ENCODE assay signal across 29 mouse cellular contexts in genomic region chr1:171495371-171495770, GRCm38 (mm10). TPM values are rescaled to one million over a fixed set of nuclear protein-coding genes. Genes with fewer than 3 reads are reported as not detected.
DNase-seq lines count a peak whose midpoint lies in the region; ATAC-seq and TF ChIP-seq lines count a peak whose summit lies in the region.
"Had no signal": no experiment of that assay in that cellular context is flagged by ENCODE, and none has a peak within 500 bp of the region (broad histone marks: within the 10 kb centered on the region; RNA-seq: fewer than 3 reads in every experiment).

No protein-coding gene starts in this region.

- no peaks in the 10 kb centered on the region for H3K27me3 ChIP-seq in MEL (ENCODE audit: control insufficient read depth in 1 of 2, insufficient read depth in 2 of 2, low read length in 2 of 2)
- H3K27me3 ChIP-seq: embryonic facial prominence, embryonic 12.5 days; forebrain, embryonic 13.5 days; forebrain, embryonic 15.5 days; Patski had no signal

- no peak; the same call in 1 of the 2 replicates for TF ChIP-seq RAD21 in MEL (IDR thresholded peaks at IDR 0.05; ENCODE audit: low read depth, low read length)

- no peaks in the 10 kb centered on the region for H3K4me1 ChIP-seq in MEL (ENCODE audit: control insufficient read depth in 1 of 2, insufficient read depth in 2 of 2, low read length in 2 of 2)
- H3K4me1 ChIP-seq: embryonic facial prominence, embryonic 12.5 days; forebrain, embryonic 13.5 days; forebrain, embryonic 15.5 days had no signal

- H3K79me2 ChIP-seq in MEL (ENCODE audit: control insufficient read depth, insufficient read depth, low read length, poor library complexity), result no peaks in the 10 kb centered on the region

- no peaks in the 10 kb centered on the region for H3K9me3 ChIP-seq in MEL (replicated peaks; ENCODE audit: insufficient read depth, low read length)
- H3K9me3 ChIP-seq: G1E had no signal

- no peaks in the 10 kb centered on the region for H3K36me3 ChIP-seq in MEL (ENCODE audit: control insufficient read depth in 1 of 2, insufficient read depth in 2 of 2, low read length in 2 of 2)
- H3K36me3 ChIP-seq: embryonic facial prominence, embryonic 10.5 days; embryonic facial prominence, embryonic 12.5 days; forebrain, embryonic 15.5 days; G1E had no signal

- no peak for ATAC-seq in granulocyte monocyte progenitor cell, adult 5-6 weeks (replicated peaks; ENCODE audit: poor library complexity, severe bottlenecking)
- ATAC-seq: activated CD4-positive, CD25-positive, alpha-beta regulatory T cell, adult 4 months; forebrain, embryonic 13.5 days; forebrain, embryonic 15.5 days; forebrain, postnatal 0 days; Patski had no signal

- peak; percentile 12; the same call in 1 of the 2 replicates for TF ChIP-seq CTCF in layer of hippocampus, adult 2 months (conservative IDR thresholded peaks at IDR 0.05)
- peak in 2 of 3 experiments; percentile 12 to 18; a peak in 1 of 6 replicates for TF ChIP-seq CTCF in MEL (IDR thresholded peaks at IDR 0.05 in 2 of 3, conservative IDR thresholded peaks at IDR 0.05 in 1 of 3; ENCODE audit: control insufficient read depth in 1 of 3, insufficient read depth in 1 of 3, low read depth in 2 of 3, low read length in 3 of 3, poor library complexity in 1 of 3, severe bottlenecking in 1 of 3)

- no peak overlapping the region for H3K27ac ChIP-seq in layer of hippocampus, adult 2 months
- H3K27ac ChIP-seq in MEL (ENCODE audit: control insufficient read depth, low read depth, low read length), result no peak overlapping the region
- H3K27ac ChIP-seq: embryonic facial prominence, embryonic 10.5 days; embryonic facial prominence, embryonic 12.5 days; forebrain, embryonic 13.5 days; forebrain, embryonic 15.5 days had no signal

- H3K9ac ChIP-seq in MEL (ENCODE audit: control insufficient read depth, low read depth, low read length, poor library complexity, severe bottlenecking), result no peak overlapping the region
- H3K9ac ChIP-seq: embryonic facial prominence, embryonic 12.5 days; forebrain, embryonic 13.5 days; forebrain, embryonic 15.5 days; forebrain, postnatal 0 days had no signal

- no peak for TF ChIP-seq EP300 in MEL (IDR thresholded peaks at IDR 0.05; ENCODE audit: low read depth in 1 of 2, low read length in 2 of 2)

- DNase-seq in layer of hippocampus, adult 2 months (ENCODE audit: low spot score in 2 of 2), result no peak
- no peak for DNase-seq in layer of hippocampus, postnatal 36 days
- peak; percentile 67 for DNase-seq in ES-CJ7 (ENCODE audit: low read depth, low spot score)
- peak; percentile 35 for DNase-seq in MEL (ENCODE audit: low read depth, low spot score)
- DNase-seq in R1 (ENCODE audit: low read depth, low spot score), result peak; percentile 60
- DNase-seq in spleen, postnatal 10 days (ENCODE audit: low spot score in 2 of 2), result no peak
- DNase-seq in gastrocnemius, postnatal 14 days, result no peak
- DNase-seq: adrenal gland, adult 8-10 months; adrenal gland, postnatal 14 days; adrenal gland, postnatal 36 days; cerebellum, adult 11-12 months; cerebellum, adult 2 months; cerebellum, adult 9-10 months; cerebellum, postnatal 10 days; cerebellum, postnatal 25 days; forebrain, postnatal 0 days had no signal

- TF ChIP-seq POLR2A in MEL (IDR thresholded peaks at IDR 0.05; ENCODE audit: control insufficient read depth in 1 of 2, insufficient read depth in 1 of 2, low read depth in 1 of 2, low read length in 2 of 2, poor library complexity in 1 of 2), result no peak

- intact Hi-C loops in gastrocnemius, postnatal 14 days (cut with DNase I; ENCODE audit: low total_unique reads), result no loop called here

- no peak overlapping the region for H3K4me3 ChIP-seq in layer of hippocampus, adult 2 months
- H3K4me3 ChIP-seq in MEL (ENCODE audit: control insufficient read depth in 1 of 2, insufficient read depth in 1 of 2, low read depth in 2 of 2, low read length in 2 of 2), result no peak overlapping the region
- H3K4me3 ChIP-seq: embryonic facial prominence, embryonic 10.5 days; embryonic facial prominence, embryonic 12.5 days; forebrain, embryonic 13.5 days; forebrain, embryonic 15.5 days had no signal

TF ChIP-seq in MEL, 35 proteins besides CTCF, POLR2A, EP300 and RAD21:
- TF ChIP-seq ZKSCAN1 (IDR thresholded peaks at IDR 0.05; ENCODE audit: low read depth, low read length) (no peak), TBP (IDR thresholded peaks at IDR 0.05; ENCODE audit: low read depth, low read length) (0 out of 2 replicates have a peak, but pooled peaks have one; percentile 59)

RNA-seq across cellular contexts. Expression of gene Alyref2, which starts 7.9 kb away (rescaled TPM):
- 1 to 10 TPM; 6.2 to 7.2 TPM for total RNA-seq in layer of hippocampus, adult 2 months (2021)
- total RNA-seq in layer of hippocampus, postnatal 36 days (2021), result 1 to 10 TPM; 6.8 to 7.1 TPM
- 4.6 and 5.5 TPM in 2 replicates for total RNA-seq in MEL (2012; rRNA removed)
- polyA plus RNA-seq in MEL (2012; ENCODE audit: insufficient read depth in 1 of 2, insufficient read length in 2 of 2, low read depth in 1 of 2, low replicate concordance in 2 of 2, missing spikeins in 1 of 2), result 1 to 10 TPM in 1 of 2 experiments, not detected in 1; 8.8 TPM
- 3.2 and 4.7 TPM in 2 replicates for total RNA-seq in granulocyte monocyte progenitor cell, adult 5-6 weeks (2014; fragmentation: Nextera tagmentation)
- total RNA-seq in granulocyte monocyte progenitor cell, adult 5-6 weeks (2017), result 6.4 and 13.2 TPM in 2 replicates
- total RNA-seq in gastrocnemius, postnatal 14 days (2021), result 1 to 10 TPM; 2.1 to 2.5 TPM

RNA-seq across cellular contexts. Expression of gene Itln1, which starts 39.7 kb away (rescaled TPM):
- not detected for total RNA-seq in layer of hippocampus, adult 2 months (2021)
- total RNA-seq in layer of hippocampus, postnatal 36 days (2021), result not detected
- not detected in 2 replicates for total RNA-seq in MEL (2012; rRNA removed)
- not detected for polyA plus RNA-seq in MEL (2012; ENCODE audit: insufficient read depth in 1 of 2, insufficient read length in 2 of 2, low read depth in 1 of 2, low replicate concordance in 2 of 2, missing spikeins in 1 of 2)
- total RNA-seq in granulocyte monocyte progenitor cell, adult 5-6 weeks (2014; fragmentation: Nextera tagmentation), result not detected in 2 replicates
- total RNA-seq in granulocyte monocyte progenitor cell, adult 5-6 weeks (2017), result not detected in 2 replicates
- total RNA-seq in gastrocnemius, postnatal 14 days (2021), result not detected
- total RNA-seq: adrenal gland, adult 18-20 months; adrenal gland, adult 8-10 months; adrenal gland, postnatal 14 days; adrenal gland, postnatal 36 days; forebrain, postnatal 0 days; G1E had no signal
- polyA plus RNA-seq: activated CD4-positive, CD25-positive, alpha-beta regulatory T cell, adult 4 months; C2C12; cerebellum, adult 2 months; cortical plate, adult 2 months; embryonic facial prominence, embryonic 10.5 days; embryonic facial prominence, embryonic 12.5 days; embryonic facial prominence, embryonic 14.5 days; forebrain, embryonic 11.5 days; forebrain, embryonic 13.5 days; forebrain, embryonic 15.5 days; forebrain, postnatal 0 days; G1E had no signal

RNA-seq across cellular contexts. Expression of gene F11r, which starts 58.0 kb away (rescaled TPM):
- 1 to 10 TPM; 5.7 to 6.9 TPM for total RNA-seq in layer of hippocampus, adult 2 months (2021)
- 1 to 10 TPM; 5.0 to 6.6 TPM for total RNA-seq in layer of hippocampus, postnatal 36 days (2021)
- total RNA-seq in MEL (2012; rRNA removed), result 0.31 and 0.42 TPM in 2 replicates
- polyA plus RNA-seq in MEL (2012; ENCODE audit: insufficient read depth in 1 of 2, insufficient read length in 2 of 2, low read depth in 1 of 2, low replicate concordance in 2 of 2, missing spikeins in 1 of 2), result 1 to 10 TPM in 1 of 2 experiments, not detected in 1; 1.8 TPM
- not detected in 2 replicates for total RNA-seq in granulocyte monocyte progenitor cell, adult 5-6 weeks (2014; fragmentation: Nextera tagmentation)
- total RNA-seq in granulocyte monocyte progenitor cell, adult 5-6 weeks (2017), result 5.8 TPM in 1 of 2 replicates, not detected in the other
- total RNA-seq in gastrocnemius, postnatal 14 days (2021), result 10 to 100 TPM; 10.8 to 12.6 TPM
- polyA plus RNA-seq: G1E had no signal

Comparison
In these comparisons a context has a peak if more than half of its experiments do, and no peak if none do; other contexts are left out.
1. DNase-seq: peak in ES-CJ7 (single experiment), MEL (single experiment) and R1 (single experiment); none in layer of hippocampus, adult 2 months (0 of 2), layer of hippocampus, postnatal 36 days (0 of 2), spleen, postnatal 10 days (0 of 2) and gastrocnemius, postnatal 14 days (single experiment).